In genomic region chr11:44423955-44424354, GRCm38 (mm10) we compare ENCODE assay signal across 36 mouse cellular contexts. TPM values are rescaled to one million over a fixed set of nuclear protein-coding genes. Genes with fewer than 3 reads are reported as not detected.
DNase-seq lines count a peak whose midpoint lies in the region; ATAC-seq and TF ChIP-seq lines count a peak whose summit lies in the region.
"Had no signal": no experiment of that assay in that cellular context is flagged by ENCODE, and none has a peak within 500 bp of the region (broad histone marks: within the 10 kb centered on the region; RNA-seq: fewer than 3 reads in every experiment).

No protein-coding gene starts in this region.

- TF ChIP-seq CTCF in midbrain, postnatal 0 days (IDR thresholded peaks at IDR 0.05): no peak
- TF ChIP-seq CTCF in liver, postnatal 0 days (IDR thresholded peaks at IDR 0.05; ENCODE audit: low read depth): no peak

- no peak for TF ChIP-seq EP300 in liver, postnatal 0 days (IDR thresholded peaks at IDR 0.05; ENCODE audit: low read depth)

- no peak overlapping the region for H3K4me2 ChIP-seq in limb, embryonic 12.5 days
- H3K4me2 ChIP-seq in hindbrain, embryonic 15.5 days: no peak overlapping the region
- H3K4me2 ChIP-seq in midbrain, postnatal 0 days (ENCODE audit: low read depth, low read length, poor library complexity, severe bottlenecking): no peak overlapping the region
- H3K4me2 ChIP-seq in liver, postnatal 0 days (ENCODE audit: low read depth, low read length): no peak overlapping the region
- H3K4me2 ChIP-seq: limb, embryonic 13.5 days; liver, embryonic 11.5 days had no signal

- peaks cover 11% of the 10 kb centered on the region; the same call in 1 of the 2 replicates for H3K4me1 ChIP-seq in limb, embryonic 12.5 days (replicated peaks)
- peaks cover 8% of the 10 kb centered on the region; the same call in 1 of the 2 replicates for H3K4me1 ChIP-seq in limb, embryonic 10.5 days
- peaks cover 10% of the 10 kb centered on the region for H3K4me1 ChIP-seq in hindbrain, embryonic 15.5 days (replicated peaks)
- no peaks in the 10 kb centered on the region; the same call in 1 of the 2 replicates for H3K4me1 ChIP-seq in midbrain, postnatal 0 days (ENCODE audit: insufficient read depth, low read length)
- no peaks in the 10 kb centered on the region for H3K4me1 ChIP-seq in liver, postnatal 0 days (ENCODE audit: insufficient read depth)
- H3K4me1 ChIP-seq: megakaryocyte, embryonic 14.5 days had no signal

- DNase-seq in heart, adult 11 months: peak; percentile 21
- DNase-seq in heart, postnatal 25 days (ENCODE audit: low spot score): no peak
- DNase-seq in limb, embryonic 10.5 days (ENCODE audit: low spot score): no peak
- DNase-seq in midbrain, postnatal 0 days (ENCODE audit: low spot score): no peak
- DNase-seq in liver, postnatal 0 days: no peak
- DNase-seq: adrenal gland, adult 8-10 months; cerebellum, adult 8-10 months; cerebellum, postnatal 25 days; gastrocnemius, adult 2 months; gastrocnemius, postnatal 36 days; heart, adult 2 months; heart, postnatal 14 days; kidney, adult 11 months; kidney, postnatal 14 days; layer of hippocampus, adult 9-11 months; lung, postnatal 4 days; right cerebral cortex, postnatal 14 days had no signal

- H3K36me3 ChIP-seq in limb, embryonic 12.5 days: no peaks in the 10 kb centered on the region
- no peaks in the 10 kb centered on the region for H3K36me3 ChIP-seq in limb, embryonic 10.5 days
- H3K36me3 ChIP-seq in hindbrain, embryonic 15.5 days: no peaks in the 10 kb centered on the region
- no peaks in the 10 kb centered on the region for H3K36me3 ChIP-seq in midbrain, postnatal 0 days (ENCODE audit: insufficient read depth, low read length)
- H3K36me3 ChIP-seq in liver, postnatal 0 days (replicated peaks; ENCODE audit: insufficient read depth, low read length): no peaks in the 10 kb centered on the region
- H3K36me3 ChIP-seq: G1E; limb, embryonic 13.5 days had no signal

- H3K9me3 ChIP-seq in limb, embryonic 12.5 days: no peaks in the 10 kb centered on the region
- H3K9me3 ChIP-seq in limb, embryonic 10.5 days (replicated peaks): no peaks in the 10 kb centered on the region
- no peaks in the 10 kb centered on the region for H3K9me3 ChIP-seq in hindbrain, embryonic 15.5 days
- no peaks in the 10 kb centered on the region for H3K9me3 ChIP-seq in midbrain, postnatal 0 days (ENCODE audit: low read length)
- no peaks in the 10 kb centered on the region for H3K9me3 ChIP-seq in liver, postnatal 0 days (ENCODE audit: low read length)
- H3K9me3 ChIP-seq: G1E; limb, embryonic 13.5 days; megakaryocyte, embryonic 14.5 days had no signal

- intact Hi-C loops in heart, postnatal 25 days (cut with DNase I): no loop called here

- no peak overlapping the region for H3K4me3 ChIP-seq in limb, embryonic 12.5 days (replicated peaks)
- H3K4me3 ChIP-seq in limb, embryonic 10.5 days: no peak overlapping the region
- no peak overlapping the region for H3K4me3 ChIP-seq in hindbrain, embryonic 15.5 days
- H3K4me3 ChIP-seq in midbrain, postnatal 0 days (ENCODE audit: low read depth, low read length): no peak overlapping the region
- H3K4me3 ChIP-seq in liver, postnatal 0 days (ENCODE audit: low read depth, low read length): no peak overlapping the region
- H3K4me3 ChIP-seq: gastrocnemius, adult 2 months; heart, adult 2 months; limb, embryonic 13.5 days; megakaryocyte, embryonic 14.5 days had no signal

- H3K27me3 ChIP-seq in limb, embryonic 12.5 days: no peaks in the 10 kb centered on the region
- H3K27me3 ChIP-seq in limb, embryonic 10.5 days (ENCODE audit: low read depth, poor library complexity, severe bottlenecking): no peaks in the 10 kb centered on the region
- H3K27me3 ChIP-seq in hindbrain, embryonic 15.5 days: no peaks in the 10 kb centered on the region
- no peaks in the 10 kb centered on the region for H3K27me3 ChIP-seq in midbrain, postnatal 0 days (ENCODE audit: insufficient read depth, low read length)
- 0 out of 2 replicates have a peak, but pooled peaks cover 2% of the 10 kb centered on the region for H3K27me3 ChIP-seq in liver, postnatal 0 days (ENCODE audit: insufficient read depth, low read length)
- H3K27me3 ChIP-seq: limb, embryonic 13.5 days had no signal

- ATAC-seq in limb, embryonic 12.5 days (ENCODE audit: insufficient number of reproducible peaks, insufficient read depth, low FRiP score, low TSS enrichment, low read depth): no peak
- ATAC-seq in hindbrain, embryonic 15.5 days (ENCODE audit: low FRiP score, low read depth): no peak
- no peak for ATAC-seq in midbrain, postnatal 0 days (ENCODE audit: low FRiP score)
- no peak for ATAC-seq in liver, postnatal 0 days
- no peak for ATAC-seq in erythroid progenitor cell, adult 5-6 weeks (replicated peaks; ENCODE audit: low FRiP score, poor library complexity, severe bottlenecking)
- ATAC-seq: forebrain, embryonic 16.5 days had no signal

- H3K27ac ChIP-seq in limb, embryonic 12.5 days: peak overlapping the region; percentile 59; the same call in 1 of the 2 replicates
- no peak overlapping the region for H3K27ac ChIP-seq in limb, embryonic 10.5 days
- H3K27ac ChIP-seq in hindbrain, embryonic 15.5 days (replicated peaks): peak overlapping the region; percentile 56
- H3K27ac ChIP-seq in midbrain, postnatal 0 days (ENCODE audit: low read depth, low read length): peak overlapping the region; percentile 72
- no peak overlapping the region for H3K27ac ChIP-seq in liver, postnatal 0 days (ENCODE audit: low read depth)
- H3K27ac ChIP-seq: gastrocnemius, adult 2 months; heart, adult 2 months; limb, embryonic 13.5 days had no signal

- H3K9ac ChIP-seq in limb, embryonic 12.5 days (replicated peaks): no peak overlapping the region
- H3K9ac ChIP-seq in hindbrain, embryonic 15.5 days: no peak overlapping the region
- no peak overlapping the region for H3K9ac ChIP-seq in midbrain, postnatal 0 days (replicated peaks; ENCODE audit: low read length, poor library complexity, severe bottlenecking)
- no peak overlapping the region for H3K9ac ChIP-seq in liver, postnatal 0 days (replicated peaks)
- H3K9ac ChIP-seq: limb, embryonic 13.5 days had no signal

- 43% methylated on average over 5 of the region's 5 CpGs for WGBS in limb, embryonic 12.5 days
- 60% methylated on average over 5 of the region's 5 CpGs for WGBS in limb, embryonic 10.5 days
- 44% methylated on average over 5 of the region's 5 CpGs for WGBS in hindbrain, embryonic 15.5 days
- 40% methylated on average over 5 of the region's 5 CpGs for WGBS in midbrain, postnatal 0 days
- WGBS in liver, postnatal 0 days (ENCODE audit: insufficient replicate concordance): 67% methylated on average over 5 of the region's 5 CpGs

RNA-seq across cellular contexts. Expression of gene Il12b, which starts 24.1 kb away (rescaled TPM):
- not detected for total RNA-seq in heart, postnatal 25 days (2021)
- 0.12 TPM in 1 of 2 replicates, not detected in the other for polyA plus RNA-seq in limb, embryonic 12.5 days (2016; fragmentation: Nextera tagmentation; extraction: Ambion mirVana)
- polyA plus RNA-seq in limb, embryonic 10.5 days (2016; fragmentation: Nextera tagmentation; extraction: Ambion mirVana): not detected in 2 replicates
- polyA plus RNA-seq in hindbrain, embryonic 15.5 days (2015; fragmentation: Nextera tagmentation; extraction: Ambion mirVana): not detected in 2 replicates
- total RNA-seq in midbrain, postnatal 0 days (2014; rRNA removed): 0.57 TPM in 1 of 2 replicates, not detected in the other
- polyA plus RNA-seq in midbrain, postnatal 0 days (2015; fragmentation: Nextera tagmentation; extraction: Ambion mirVana): not detected in 2 replicates
- polyA plus RNA-seq in liver, postnatal 0 days (2015; fragmentation: Nextera tagmentation; extraction: Ambion mirVana): not detected in 2 replicates
- total RNA-seq in erythroid progenitor cell, adult 5-6 weeks (2015; ENCODE audit: low replicate concordance): not detected in 2 replicates
- not detected in 2 replicates for total RNA-seq in erythroid progenitor cell, adult 5-6 weeks (2017; ENCODE audit: low replicate concordance)
- total RNA-seq: adrenal gland, adult 8-10 months; G1E; gastrocnemius, adult 2 months; gastrocnemius, postnatal 36 days; heart, adult 2 months; heart, postnatal 14 days; left cerebral cortex, adult 18-20 months; left cerebral cortex, postnatal 14 days had no signal
- polyA plus RNA-seq: embryonic facial prominence, embryonic 11.5 days; G1E; heart, adult 2 months; heart, embryonic 14.5 days; kidney, embryonic 14.5 days; liver, embryonic 11.5 days; liver, embryonic 16.5 days; lung, embryonic 16.5 days; neural tube, embryonic 11.5 days; small intestine, adult 2 months; stomach, embryonic 14.5 days; testis, adult 2 months had no signal

RNA-seq across cellular contexts. Expression of gene Ublcp1, which starts 46.3 kb away (rescaled TPM):
- total RNA-seq in heart, postnatal 25 days (2021): 10 to 100 TPM; 36.9 to 48.7 TPM
- polyA plus RNA-seq in limb, embryonic 12.5 days (2016; fragmentation: Nextera tagmentation; extraction: Ambion mirVana): 73.3 and 76.3 TPM in 2 replicates
- 75.3 and 84.8 TPM in 2 replicates for polyA plus RNA-seq in limb, embryonic 10.5 days (2016; fragmentation: Nextera tagmentation; extraction: Ambion mirVana)
- 56.0 and 57.0 TPM in 2 replicates for polyA plus RNA-seq in hindbrain, embryonic 15.5 days (2015; fragmentation: Nextera tagmentation; extraction: Ambion mirVana)
- total RNA-seq in midbrain, postnatal 0 days (2014; rRNA removed): 29.2 and 40.4 TPM in 2 replicates
- 48.8 and 54.1 TPM in 2 replicates for polyA plus RNA-seq in midbrain, postnatal 0 days (2015; fragmentation: Nextera tagmentation; extraction: Ambion mirVana)
- 40.8 and 40.9 TPM in 2 replicates for polyA plus RNA-seq in liver, postnatal 0 days (2015; fragmentation: Nextera tagmentation; extraction: Ambion mirVana)
- 96.9 and 113 TPM in 2 replicates for total RNA-seq in erythroid progenitor cell, adult 5-6 weeks (2015; ENCODE audit: low replicate concordance)
- total RNA-seq in erythroid progenitor cell, adult 5-6 weeks (2017; ENCODE audit: low replicate concordance): 66.6 and 109 TPM in 2 replicates

Comparison
In these comparisons a context has a peak if more than half of its experiments do, and no peak if none do; other contexts are left out.
1. H3K27ac ChIP-seq: peak in limb, embryonic 12.5 days (single experiment), hindbrain, embryonic 15.5 days (single experiment) and midbrain, postnatal 0 days (single experiment); none in limb, embryonic 10.5 days (single experiment) and liver, postnatal 0 days (single experiment).